Mouse (Mus musculus) heart, postnatal 10 days (tissue): ENCODE results near the gene Tas2r103. TPM values are rescaled to one million over a fixed set of nuclear protein-coding genes. Genes with fewer than 3 reads are reported as not detected.

Source experiments
- DNase-seq, 2 experiments: peaks; one replicate each; pipeline ENCODE4 v3.0.0; 2021
- intact Hi-C: fragments of 180-260 bp; cut with DNase I; formaldehyde crosslinking; loops from one replicate; pipeline ENCODE4 v1.15.1; 2025
- total RNA-seq, 2 experiments: library from RNA; stranded (reverse); gene quantifications; 2 replicates each; pipeline ENCODE4 v1.2.3; 2021

Tas2r103 gene
- total RNA-seq = not detected

DNA sequence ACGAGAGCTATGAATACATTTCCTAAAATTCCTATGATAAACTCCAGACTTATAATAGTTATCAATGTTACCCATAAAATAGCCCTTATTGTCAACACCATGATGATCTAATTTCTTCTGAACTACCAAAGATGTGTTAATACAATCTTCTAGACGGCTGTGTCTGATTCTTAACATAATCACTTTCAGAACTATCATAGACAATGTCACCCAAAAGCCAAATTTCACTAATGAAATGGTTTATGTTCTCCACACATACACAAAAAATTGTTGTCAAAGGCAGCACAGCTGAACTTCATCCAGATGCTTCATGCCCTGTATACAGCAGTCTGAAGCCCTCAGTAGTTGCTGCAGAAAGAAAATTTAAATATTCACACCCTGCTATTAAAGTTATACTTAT, at the start of gene Tas2r103:
Gene Tas2r103, minus strand, starts transcription at position 101 of the 400 bp plus-strand sequence.
- intact Hi-C loops = no loop called here
- DNase-seq = no peak

DNA sequence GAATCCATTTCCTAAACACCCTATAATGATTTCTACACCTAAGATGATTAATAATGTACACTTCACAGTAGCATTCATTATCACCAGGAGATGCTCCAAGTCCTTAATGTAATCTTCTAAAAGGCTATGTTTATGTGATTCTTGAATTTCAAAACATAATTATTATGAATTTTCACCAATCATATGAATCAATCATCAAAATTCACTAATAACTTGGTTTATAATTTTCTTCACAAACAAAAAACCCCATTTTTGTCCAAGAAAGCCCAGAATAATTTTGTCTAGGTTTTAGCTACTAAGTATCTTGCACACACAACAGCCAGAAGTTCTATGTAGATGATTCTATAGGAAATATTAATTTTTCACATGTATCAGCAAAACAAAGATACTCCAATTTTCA, 18.8 kb upstream of the Tas2r103 start, which contains the start of gene Tas2r140:
Gene Tas2r140, minus strand, starts transcription at position 101 of the 400 bp plus-strand sequence.
- DNase-seq = no peak
- intact Hi-C loops = no loop called here

Other genes with a start within 250 kb of the Tas2r103 start
- gene Tas2r117, start 234.3 kb downstream of the Tas2r103 start, total RNA-seq = not detected
- not detected for gene Tas2r123, start 190.0 kb downstream of the Tas2r103 start, total RNA-seq
- not detected for gene Tas2r116, start 181.7 kb downstream of the Tas2r103 start, total RNA-seq
- not detected for gene Tas2r110, start 169.1 kb downstream of the Tas2r103 start, total RNA-seq
- not detected for gene Tas2r113, start 144.1 kb downstream of the Tas2r103 start, total RNA-seq
- not detected for gene Tas2r125, start 127.5 kb downstream of the Tas2r103 start, total RNA-seq
- not detected for gene Tas2r129, start 86.0 kb downstream of the Tas2r103 start, total RNA-seq
- not detected for gene Tas2r131, start 79.2 kb downstream of the Tas2r103 start, total RNA-seq
- not detected for gene Tas2r109, start 56.1 kb downstream of the Tas2r103 start, total RNA-seq
- not detected for gene Tas2r140, start 18.7 kb upstream of the Tas2r103 start, total RNA-seq
- gene Smim10l1, start 67.8 kb upstream of the Tas2r103 start, total RNA-seq = 10 to 100 TPM; 75.5 to 75.7 TPM